Mouse (Mus musculus): ENCODE data around the gene Lamp1. TPM values are rescaled to one million over a fixed set of nuclear protein-coding genes. Genes with fewer than 3 reads are reported as not detected.

Gene Lamp1
- polyA plus RNA-seq, 1 experiment from 2014 or later = 3,979 TPM

- peak within 1 kb of the TSS; percentile 28 for H3K4me3 ChIP-seq (ENCODE audit: inconsistent target)
- no peaks in the 10 kb centered on the region for H3K36me3 ChIP-seq (ENCODE audit: inconsistent target)
- under 1% methylated on average over 43 of the region's 58 CpGs for WGBS (ENCODE audit: missing documents)
- no peak within 1 kb of the TSS for H3K27ac ChIP-seq
- H3K79me2 ChIP-seq (ENCODE audit: inconsistent target) = no peaks in the 10 kb centered on the region
Observed at GRCm38 (mm10) chr8:13200301-13201012, 41.5 kb downstream of the Lamp1 start, which contains the start of gene Grtp1. Gene Grtp1, minus strand, starts transcription at chr8:13200620.

- H3K27ac ChIP-seq = no peak overlapping the region
- H3K79me2 ChIP-seq (ENCODE audit: inconsistent target) = no peaks in the 10 kb centered on the region
- H3K36me3 ChIP-seq (ENCODE audit: inconsistent target) = no peaks in the 10 kb centered on the region
- 13% methylated on average over 11 of the region's 18 CpGs for WGBS (ENCODE audit: missing documents)
- H3K4me3 ChIP-seq (ENCODE audit: inconsistent target) = peak overlapping the region; percentile 26
Observed at GRCm38 (mm10) chr8:13201013-13201334, 42.0 kb downstream of the Lamp1 start.

- 69% methylated on average over 2 of the region's 3 CpGs for WGBS (ENCODE audit: missing documents)
- Histone ChIP-seq H3K36me3 (ENCODE audit: inconsistent target) (no peaks in the 10 kb centered on the region), H3K79me2 (ENCODE audit: inconsistent target) (no peaks in the 10 kb centered on the region), H3K4me3 (ENCODE audit: inconsistent target) (no peak overlapping the region), H3K27ac (no peak overlapping the region)
Observed at GRCm38 (mm10) chr8:13202041-13202440, 43.1 kb downstream of the Lamp1 start.

- no peak overlapping the region for H3K27ac ChIP-seq
- no peaks in the 10 kb centered on the region for H3K36me3 ChIP-seq (ENCODE audit: inconsistent target)
- H3K4me3 ChIP-seq (ENCODE audit: inconsistent target) = no peak overlapping the region
- no peaks in the 10 kb centered on the region for H3K79me2 ChIP-seq (ENCODE audit: inconsistent target)
- 100% methylated on average over 3 of the region's 3 CpGs for WGBS (ENCODE audit: missing documents)
Observed at GRCm38 (mm10) chr8:13202806-13203205, 43.8 kb downstream of the Lamp1 start.

- 100% methylated on average over 1 of the region's 1 CpGs for WGBS (ENCODE audit: missing documents)
- Histone ChIP-seq H3K27ac (no peak overlapping the region), H3K36me3 (ENCODE audit: inconsistent target) (no peaks in the 10 kb centered on the region), H3K79me2 (ENCODE audit: inconsistent target) (no peaks in the 10 kb centered on the region), H3K4me3 (ENCODE audit: inconsistent target) (no peak overlapping the region)
Observed at GRCm38 (mm10) chr8:13203472-13203871, 44.5 kb downstream of the Lamp1 start.

- Histone ChIP-seq H3K36me3 (ENCODE audit: inconsistent target) (no peaks in the 10 kb centered on the region), H3K4me3 (ENCODE audit: inconsistent target) (no peak overlapping the region), H3K27ac (no peak overlapping the region), H3K79me2 (ENCODE audit: inconsistent target) (no peaks in the 10 kb centered on the region)
- WGBS (ENCODE audit: missing documents) = 79% methylated on average over 12 of the region's 12 CpGs
Observed at GRCm38 (mm10) chr8:13204371-13205140, 45.6 kb downstream of the Lamp1 start.

GRCm38 (mm10) chr8:13205311-13205710 lies 46.4 kb downstream of the Lamp1 start:
- Histone ChIP-seq H3K4me3 (ENCODE audit: inconsistent target) (no peak overlapping the region), H3K27ac (no peak overlapping the region), H3K36me3 (ENCODE audit: inconsistent target) (no peaks in the 10 kb centered on the region), H3K79me2 (ENCODE audit: inconsistent target) (no peaks in the 10 kb centered on the region)
- WGBS (ENCODE audit: missing documents) = 85% methylated on average over 5 of the region's 5 CpGs

GRCm38 (mm10) chr8:13206290-13206689 lies 47.3 kb downstream of the Lamp1 start:
- H3K79me2 ChIP-seq (ENCODE audit: inconsistent target) = no peaks in the 10 kb centered on the region
- no peak overlapping the region for H3K27ac ChIP-seq
- no peak overlapping the region for H3K4me3 ChIP-seq (ENCODE audit: inconsistent target)
- WGBS (ENCODE audit: missing documents) = 91% methylated on average over 5 of the region's 5 CpGs
- no peaks in the 10 kb centered on the region for H3K36me3 ChIP-seq (ENCODE audit: inconsistent target)

GRCm38 (mm10) chr8:13208627-13209355 lies 49.8 kb downstream of the Lamp1 start:
- no peak overlapping the region for H3K4me3 ChIP-seq (ENCODE audit: inconsistent target)
- no peak overlapping the region for H3K27ac ChIP-seq

GRCm38 (mm10) chr8:13209770-13210169 lies 50.8 kb downstream of the Lamp1 start:
- Histone ChIP-seq H3K79me2 (ENCODE audit: inconsistent target) (no peaks in the 10 kb centered on the region), H3K36me3 (ENCODE audit: inconsistent target) (no peaks in the 10 kb centered on the region), H3K27ac (no peak overlapping the region), H3K4me3 (ENCODE audit: inconsistent target) (no peak overlapping the region)
- WGBS (ENCODE audit: missing documents) = 100% methylated on average over 1 of the region's 1 CpGs

More at GRCm38 (mm10) chr8:13208627-13209355, 49.8 kb downstream of the Lamp1 start:
- no peaks in the 10 kb centered on the region for H3K36me3 ChIP-seq (ENCODE audit: inconsistent target)
- no peaks in the 10 kb centered on the region for H3K79me2 ChIP-seq (ENCODE audit: inconsistent target)
- 40% methylated on average over 6 of the region's 6 CpGs for WGBS (ENCODE audit: missing documents)

GRCm38 (mm10) chr8:13213479-13214268 lies 54.7 kb downstream of the Lamp1 start:
- Histone ChIP-seq H3K79me2 (ENCODE audit: inconsistent target) (no peaks in the 10 kb centered on the region), H3K36me3 (ENCODE audit: inconsistent target) (no peaks in the 10 kb centered on the region), H3K27ac (peak overlapping the region; percentile 70), H3K4me3 (ENCODE audit: inconsistent target) (no peak overlapping the region)
- WGBS (ENCODE audit: missing documents) = 3% methylated on average over 10 of the region's 10 CpGs

GRCm38 (mm10) chr8:13216386-13216785 lies 57.4 kb downstream of the Lamp1 start:
- Histone ChIP-seq H3K27ac (no peak overlapping the region), H3K79me2 (ENCODE audit: inconsistent target) (no peaks in the 10 kb centered on the region), H3K4me3 (ENCODE audit: inconsistent target) (no peak overlapping the region), H3K36me3 (ENCODE audit: inconsistent target) (no peaks in the 10 kb centered on the region)
- WGBS (ENCODE audit: missing documents) = 97% methylated on average over 8 of the region's 8 CpGs

- WGBS (ENCODE audit: missing documents) = 97% methylated on average over 5 of the region's 5 CpGs
- Histone ChIP-seq H3K27ac (no peak overlapping the region), H3K4me3 (ENCODE audit: inconsistent target) (no peak overlapping the region), H3K36me3 (ENCODE audit: inconsistent target) (no peaks in the 10 kb centered on the region), H3K79me2 (ENCODE audit: inconsistent target) (no peaks in the 10 kb centered on the region)
Observed at GRCm38 (mm10) chr8:13217093-13217492, 58.1 kb downstream of the Lamp1 start.

- H3K36me3 ChIP-seq (ENCODE audit: inconsistent target) = no peaks in the 10 kb centered on the region
- H3K27ac ChIP-seq = no peak overlapping the region
- no peak overlapping the region for H3K4me3 ChIP-seq (ENCODE audit: inconsistent target)
- no peaks in the 10 kb centered on the region for H3K79me2 ChIP-seq (ENCODE audit: inconsistent target)
Observed at GRCm38 (mm10) chr8:13217986-13218385, 59.0 kb downstream of the Lamp1 start.

Measured in macrophage (primary cell).